Mouse (Mus musculus) neutrophil, adult 65 days (primary cell): ENCODE results near the gene Cdk16. TPM values are rescaled to one million over a fixed set of nuclear protein-coding genes. Genes with fewer than 3 reads are reported as not detected.

Experiments used
- total RNA-seq: library from RNA; stranded (reverse); gene quantifications from 2 replicates; pipeline ENCODE4 v1.2.4, GENCODE M21; 2023

The Cdk16 gene
- 38.1 and 50.6 TPM in 2 replicates for total RNA-seq

GRCm38 (mm10) chrX:20687519-20688067 lies at the start of gene Cdk16:
Cdk16 (plus strand) TSS chrX:20687954.

GRCm38 (mm10) chrX:20658026-20658652 lies 29.6 kb upstream of the Cdk16 start, which contains the start of gene Uba1:
Uba1 (plus strand) TSS chrX:20658326.

GRCm38 (mm10) chrX:20703741-20704290 lies 16.1 kb downstream of the Cdk16 start, which contains the start of gene Usp11:
Usp11 (plus strand) TSS chrX:20703906.

Other genes starting within 250 kb of the Cdk16 start
- gene Rgn, start 138.2 kb upstream of the Cdk16 start, total RNA-seq: not detected in 2 replicates
- gene Rbm10, start 70.5 kb upstream of the Cdk16 start, total RNA-seq: 21.9 and 24.4 TPM in 2 replicates
- gene Ndufb11, start 70.3 kb upstream of the Cdk16 start, total RNA-seq: 107 and 109 TPM in 2 replicates
- gene Uba1, start 29.6 kb upstream of the Cdk16 start, total RNA-seq: 180 and 220 TPM in 2 replicates
- 4.4 and 5.4 TPM in 2 replicates for gene Usp11, start 16.0 kb downstream of the Cdk16 start, total RNA-seq
- gene Araf, start 109.9 kb downstream of the Cdk16 start, total RNA-seq: 55.6 and 74.8 TPM in 2 replicates
- not detected in 2 replicates for gene Timp1, start 182.2 kb downstream of the Cdk16 start, total RNA-seq
- gene Syn1, start 233.1 kb downstream of the Cdk16 start, total RNA-seq: 2.3 and 3.1 TPM in 2 replicates
- 243 and 259 TPM in 2 replicates for gene Cfp, start 243.6 kb downstream of the Cdk16 start, total RNA-seq